Mouse (Mus musculus) thymus, adult 2 months (tissue): Measurements from ENCODE around the gene 4930590J08Rik.

Source experiments
- CTCF ChIP-seq: fragments of 200-500 bp; IDR thresholded peaks from 2 replicates; pipeline ENCODE4 v1.5.1; 2012; ENCODE audit warnings: mild to moderate bottlenecking, control low read depth, low read length, moderate library complexity, borderline replicate concordance; ENCODE audit not compliant: control insufficient read depth, poor library complexity, insufficient read depth; ENCODE audit errors: extremely low read depth
- POLR2A ChIP-seq: fragments of 200-500 bp; IDR thresholded peaks from 2 replicates; pipeline ENCODE4 v1.6.1; 2012; ENCODE audit warnings: mild to moderate bottlenecking, low read length, control low read depth, moderate library complexity; ENCODE audit not compliant: control insufficient read depth, poor library complexity, insufficient read depth; ENCODE audit errors: extremely low read depth

DNA sequence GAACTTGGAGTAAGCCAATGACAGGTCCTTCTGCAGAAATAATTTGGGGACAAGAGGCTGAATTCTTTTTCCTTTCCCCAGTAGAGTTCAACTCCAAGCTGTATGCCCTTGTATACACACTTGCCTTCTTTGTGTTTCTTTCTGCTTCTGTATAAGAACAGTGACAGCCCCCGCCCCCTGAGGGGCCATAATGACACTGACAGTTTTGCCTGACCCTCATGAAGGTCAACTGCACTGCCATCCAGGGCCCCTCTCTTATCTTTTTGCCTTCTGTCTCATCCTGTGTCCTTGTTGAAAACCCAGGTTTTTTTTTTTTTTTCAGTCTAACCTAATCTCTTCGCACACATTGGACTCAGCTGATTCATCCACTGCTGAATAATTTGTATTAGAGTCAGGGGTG, 29.8 kb upstream of the 4930590J08Rik start:
- TF ChIP-seq CTCF: no peak
- TF ChIP-seq POLR2A: no peak
